Mouse (Mus musculus) bone marrow, adult 2 months (tissue): ENCODE measurements around the gene Fbxo24.

Source experiments
- CTCF ChIP-seq: fragments of 200-500 bp; IDR thresholded peaks from 2 replicates; pipeline ENCODE4 v1.5.1; 2011; ENCODE audit warnings: low read length, control low read depth; ENCODE audit not compliant: control insufficient read depth, insufficient read depth
- POLR2A ChIP-seq: fragments of 200-500 bp; IDR thresholded peaks from 2 replicates; pipeline ENCODE4 v1.6.1; 2011; ENCODE audit warnings: low read depth, mild to moderate bottlenecking, control low read depth, low read length, borderline replicate concordance; ENCODE audit not compliant: control insufficient read depth

GRCm38 (mm10) chr5:137630602-137631001 lies 1.8 kb upstream of the Fbxo24 start:
- TF ChIP-seq CTCF: no peak
- no peak for TF ChIP-seq POLR2A
